8 mouse cellular contexts compared by ENCODE assay signal in genomic region chr3:104752845-104753244, GRCm38 (mm10). TPM values are rescaled to one million over a fixed set of nuclear protein-coding genes. Genes with fewer than 3 reads are reported as not detected.
A peak's percentile ranks its signal among the peaks of the same experiment; 100 is the strongest.
DNase-seq lines count a peak whose midpoint lies in the region; ATAC-seq and TF ChIP-seq lines count a peak whose summit lies in the region.
"Not testable (repeated sequence)": the region's sequence is repeated elsewhere in the genome, so short reads cannot be mapped to it uniquely, and the experiment has no call there.
"Had no signal": no experiment of that assay in that cellular context is flagged by ENCODE, and none has a peak within 500 bp of the region (broad histone marks: within the 10 kb centered on the region; RNA-seq: fewer than 3 reads in every experiment).

No protein-coding gene starts in this region.

- H3K9me3 ChIP-seq in embryonic facial prominence, embryonic 11.5 days (replicated peaks; ENCODE audit: control insufficient read depth, low read length); limb, embryonic 14.5 days (ENCODE audit: control insufficient read depth, low read length): not testable (repeated sequence)

- not testable (repeated sequence) for H3K4me1 ChIP-seq in embryonic facial prominence, embryonic 11.5 days (ENCODE audit: control insufficient read depth, insufficient read depth, low read length); limb, embryonic 14.5 days (ENCODE audit: control insufficient read depth, insufficient read depth, low read length)

- WGBS in embryonic facial prominence, embryonic 11.5 days = 20% methylated on average over 23 of the region's 25 CpGs
- WGBS in limb, embryonic 14.5 days = 19% methylated on average over 21 of the region's 25 CpGs

- H3K4me3 ChIP-seq in embryonic facial prominence, embryonic 11.5 days (ENCODE audit: low read depth, low read length); limb, embryonic 14.5 days (replicated peaks; ENCODE audit: low read length): not testable (repeated sequence)

- not testable (repeated sequence) for TF ChIP-seq POLR2A in limb, embryonic 14.5 days (IDR thresholded peaks at IDR 0.05; ENCODE audit: borderline replicate concordance, extremely low read depth, insufficient read depth, insufficient read length)

- not testable (repeated sequence) for H3K4me2 ChIP-seq in embryonic facial prominence, embryonic 11.5 days (ENCODE audit: low read depth, low read length)
- peak overlapping the region; percentile 32 for H3K4me2 ChIP-seq in limb, embryonic 14.5 days (replicated peaks; ENCODE audit: low read depth, low read length, severe bottlenecking)

- not testable (repeated sequence) for H3K27ac ChIP-seq in embryonic facial prominence, embryonic 11.5 days (replicated peaks; ENCODE audit: low read depth, low read length); limb, embryonic 14.5 days (replicated peaks; ENCODE audit: low read depth, low read length)

- not testable (repeated sequence) for H3K9ac ChIP-seq in embryonic facial prominence, embryonic 11.5 days (replicated peaks; ENCODE audit: low read length); limb, embryonic 14.5 days (ENCODE audit: low read depth, low read length, severe bottlenecking)

- not testable (repeated sequence) for H3K27me3 ChIP-seq in embryonic facial prominence, embryonic 11.5 days (ENCODE audit: control insufficient read depth, insufficient read depth, low read length); limb, embryonic 14.5 days (ENCODE audit: control insufficient read depth, insufficient read depth, low read length)

- peak; percentile 25 for DNase-seq in adrenal gland, adult 2 months
- peak; percentile 60 for DNase-seq in embryonic facial prominence, embryonic 11.5 days (ENCODE audit: low spot score)
- peak; percentile 73 for DNase-seq in induced T-regulatory cell, adult 2 months (ENCODE audit: low read depth)
- not testable (repeated sequence) for DNase-seq in limb, embryonic 14.5 days (ENCODE audit: low spot score)
- peak; percentile 17 for DNase-seq in right cerebral cortex, postnatal 4 days

- not testable (repeated sequence) for H3K36me3 ChIP-seq in embryonic facial prominence, embryonic 11.5 days (replicated peaks; ENCODE audit: control insufficient read depth, insufficient read depth, low read depth, low read length); limb, embryonic 14.5 days (ENCODE audit: control insufficient read depth, insufficient read depth, low read length)

- not testable (repeated sequence) for ATAC-seq in embryonic facial prominence, embryonic 11.5 days (replicated peaks; ENCODE audit: insufficient number of reproducible peaks, low FRiP score, low TSS enrichment, low read depth); limb, embryonic 14.5 days (ENCODE audit: low FRiP score, low read depth)
- peak; percentile 63 for ATAC-seq in granulocyte monocyte progenitor cell, adult 5-6 weeks (replicated peaks; ENCODE audit: poor library complexity, severe bottlenecking)
- ATAC-seq in megakaryocyte, adult 5-6 weeks (ENCODE audit: poor library complexity, severe bottlenecking) = peak; percentile 40; the same call in 1 of the 2 replicates

RNA-seq across cellular contexts. Expression of gene Ppm1j, which starts 28.0 kb away (rescaled TPM):
- 10 to 100 TPM in 1 of 2 experiments, 1 to 10 TPM in 1; 5.0 to 13.1 TPM for total RNA-seq in adrenal gland, adult 2 months (2021)
- 11.6 and 12.2 TPM in 2 replicates for polyA plus RNA-seq in adrenal gland, adult 2 months (2012; rRNA removed)
- 1.2 and 2.1 TPM in 2 replicates for polyA plus RNA-seq in embryonic facial prominence, embryonic 11.5 days (2014; fragmentation: Nextera tagmentation; extraction: Ambion mirVana)
- total RNA-seq in granulocyte monocyte progenitor cell, adult 5-6 weeks (2014; fragmentation: Nextera tagmentation) = not detected in 2 replicates
- not detected in 2 replicates for total RNA-seq in granulocyte monocyte progenitor cell, adult 5-6 weeks (2017)
- polyA plus RNA-seq in limb, embryonic 14.5 days (2012; rRNA removed) = 6.5 and 6.6 TPM in 2 replicates
- polyA plus RNA-seq in limb, embryonic 14.5 days (2014; fragmentation: Nextera tagmentation; extraction: Ambion mirVana) = 4.1 and 4.4 TPM in 2 replicates
- 0.41 and 0.56 TPM in 2 replicates for total RNA-seq in megakaryocyte, adult 5-6 weeks (2015)
- total RNA-seq in megakaryocyte, adult 5-6 weeks (2017) = 0.24 and 0.44 TPM in 2 replicates
- total RNA-seq: G1E had no signal

RNA-seq across cellular contexts. Expression of gene Fam19a3, which starts 28.8 kb away (rescaled TPM):
- 1 to 10 TPM in 1 of 2 experiments, under 1 TPM in 1; 0.43 to 1.3 TPM for total RNA-seq in adrenal gland, adult 2 months (2021)
- 0.46 and 2.1 TPM in 2 replicates for polyA plus RNA-seq in adrenal gland, adult 2 months (2012; rRNA removed)
- 0.13 TPM in 1 of 2 replicates, not detected in the other for polyA plus RNA-seq in embryonic facial prominence, embryonic 11.5 days (2014; fragmentation: Nextera tagmentation; extraction: Ambion mirVana)
- not detected in 2 replicates for total RNA-seq in granulocyte monocyte progenitor cell, adult 5-6 weeks (2014; fragmentation: Nextera tagmentation)
- total RNA-seq in granulocyte monocyte progenitor cell, adult 5-6 weeks (2017) = not detected in 2 replicates
- polyA plus RNA-seq in limb, embryonic 14.5 days (2012; rRNA removed) = 0.92 and 0.93 TPM in 2 replicates
- polyA plus RNA-seq in limb, embryonic 14.5 days (2014; fragmentation: Nextera tagmentation; extraction: Ambion mirVana) = 0.26 and 0.36 TPM in 2 replicates
- 0.16 TPM in 1 of 2 replicates, not detected in the other for total RNA-seq in megakaryocyte, adult 5-6 weeks (2015)
- total RNA-seq in megakaryocyte, adult 5-6 weeks (2017) = 0.04 TPM in 1 of 2 replicates, not detected in the other
- polyA plus RNA-seq: G1E had no signal

RNA-seq across cellular contexts. Expression of gene Rhoc, which starts 35.3 kb away (rescaled TPM):
- 100 to 1,000 TPM; 128 to 132 TPM for total RNA-seq in adrenal gland, adult 2 months (2021)
- polyA plus RNA-seq in adrenal gland, adult 2 months (2012; rRNA removed) = 61.3 and 69.7 TPM in 2 replicates
- polyA plus RNA-seq in embryonic facial prominence, embryonic 11.5 days (2014; fragmentation: Nextera tagmentation; extraction: Ambion mirVana) = 127 and 129 TPM in 2 replicates
- not detected in 2 replicates for total RNA-seq in granulocyte monocyte progenitor cell, adult 5-6 weeks (2014; fragmentation: Nextera tagmentation)
- total RNA-seq in granulocyte monocyte progenitor cell, adult 5-6 weeks (2017) = not detected in 2 replicates
- polyA plus RNA-seq in limb, embryonic 14.5 days (2012; rRNA removed) = 158 and 161 TPM in 2 replicates
- polyA plus RNA-seq in limb, embryonic 14.5 days (2014; fragmentation: Nextera tagmentation; extraction: Ambion mirVana) = 192 and 199 TPM in 2 replicates
- 1.4 and 2.1 TPM in 2 replicates for total RNA-seq in megakaryocyte, adult 5-6 weeks (2015)
- total RNA-seq in megakaryocyte, adult 5-6 weeks (2017) = 2.9 and 3.7 TPM in 2 replicates

Comparison
In these comparisons a context has a peak if more than half of its experiments do, and no peak if none do; other contexts are left out.
1. RNA of gene Rhoc, which starts 35.3 kb away (total RNA-seq): 128 to 132 TPM in adrenal gland, adult 2 months; 1.4 to 3.7 TPM in megakaryocyte, adult 5-6 weeks and not detected in granulocyte monocyte progenitor cell, adult 5-6 weeks; every median in the first group is over 10 times any median in the second.